7 mouse cellular contexts compared by ENCODE assay signal in genomic region chr11:48806856-48807562, GRCm38 (mm10). TPM values are rescaled to one million over a fixed set of nuclear protein-coding genes. Genes with fewer than 3 reads are reported as not detected.
DNase-seq lines count a peak whose midpoint lies in the region; ATAC-seq and TF ChIP-seq lines count a peak whose summit lies in the region.

No protein-coding gene starts in this region.

- peaks cover 90 to 98% of the 10 kb centered on the region in 2 experiments for H3K36me3 ChIP-seq in CH12.LX (replicated peaks in 1 of 2; ENCODE audit: control insufficient read depth in 1 of 2, insufficient read depth in 1 of 2, low read length in 1 of 2)
- peaks cover 100% of the 10 kb centered on the region for H3K36me3 ChIP-seq in G1E (replicated peaks)
- H3K36me3 ChIP-seq in hindbrain, embryonic 14.5 days (replicated peaks; ENCODE audit: control insufficient read depth, insufficient read depth), result peaks cover 100% of the 10 kb centered on the region
- H3K36me3 ChIP-seq in liver, embryonic 14.5 days (replicated peaks; ENCODE audit: control insufficient read depth, insufficient read depth, low read depth), result peaks cover 80% of the 10 kb centered on the region

- no peak for ATAC-seq in G1E (ENCODE audit: extremely low read depth, insufficient number of reproducible peaks, low FRiP score, poor library complexity, severe bottlenecking)
- peak; percentile 1; the same call in 1 of the 2 replicates for ATAC-seq in hindbrain, embryonic 14.5 days (ENCODE audit: low FRiP score)
- peak; percentile 64 for ATAC-seq in liver, embryonic 14.5 days (ENCODE audit: insufficient read depth)
- ATAC-seq in monocyte, adult 5-6 weeks (replicated peaks; ENCODE audit: insufficient number of reproducible peaks, low FRiP score, low TSS enrichment, poor library complexity, severe bottlenecking), result no peak
- ATAC-seq in granulocyte monocyte progenitor cell, adult 5-6 weeks (replicated peaks; ENCODE audit: poor library complexity, severe bottlenecking), result no peak
- ATAC-seq in activated CD4-positive, CD25-positive, alpha-beta regulatory T cell, adult 4 months, result no peak

- in situ Hi-C loops in CH12.LX (cut with MboI; ENCODE audit: low pct_ligation_motif_present, low pct_unique_long_range_greater_than_20kb, low sequenced_read_pairs), result no loop called here

- TF ChIP-seq CTCF in CH12.LX (conservative IDR thresholded peaks at IDR 0.05 in 1 of 2, IDR thresholded peaks at IDR 0.05 in 1 of 2; ENCODE audit: low read depth in 2 of 2, low read length in 2 of 2) (no peak), G1E (IDR thresholded peaks at IDR 0.05; ENCODE audit: low read depth, low read length) (no peak)
- no peak for TF ChIP-seq CTCF in liver, embryonic 14.5 days (IDR thresholded peaks at IDR 0.05; ENCODE audit: low read depth)

- H3K9me3 ChIP-seq in CH12.LX (replicated peaks; ENCODE audit: low read length), result no peaks in the 10 kb centered on the region
- H3K9me3 ChIP-seq in G1E (replicated peaks), result no peaks in the 10 kb centered on the region
- H3K9me3 ChIP-seq in hindbrain, embryonic 14.5 days (ENCODE audit: control insufficient read depth, low read length), result no peaks in the 10 kb centered on the region
- H3K9me3 ChIP-seq in liver, embryonic 14.5 days (ENCODE audit: control insufficient read depth, low read length), result no peaks in the 10 kb centered on the region

- WGBS in hindbrain, embryonic 14.5 days, result 64% methylated on average over 21 of the region's 21 CpGs
- WGBS in liver, embryonic 14.5 days (ENCODE audit: insufficient replicate concordance), result 49% methylated on average over 21 of the region's 21 CpGs

- peaks cover 10 to 64% of the 10 kb centered on the region in 2 experiments for H3K4me1 ChIP-seq in CH12.LX (ENCODE audit: control insufficient read depth in 1 of 2, insufficient read depth in 2 of 2)
- peaks cover 76% of the 10 kb centered on the region for H3K4me1 ChIP-seq in G1E (ENCODE audit: insufficient read depth, low read depth, low read length)
- peaks cover 6% of the 10 kb centered on the region for H3K4me1 ChIP-seq in hindbrain, embryonic 14.5 days (replicated peaks; ENCODE audit: control insufficient read depth, insufficient read depth, low read length)
- H3K4me1 ChIP-seq in liver, embryonic 14.5 days (replicated peaks; ENCODE audit: control insufficient read depth in 2 of 2, insufficient read depth in 2 of 2, low read length in 1 of 2), result peaks cover 0 to 8% of the 10 kb centered on the region in 2 experiments

- no peak overlapping the region; the same call in 1 of the 2 replicates for H3K27ac ChIP-seq in CH12.LX (ENCODE audit: insufficient read depth, low read depth)
- H3K27ac ChIP-seq in hindbrain, embryonic 14.5 days, result no peak overlapping the region
- H3K27ac ChIP-seq in liver, embryonic 14.5 days, result no peak overlapping the region

- no peak overlapping the region for H3K9ac ChIP-seq in CH12.LX (ENCODE audit: insufficient read depth, low read depth)
- H3K9ac ChIP-seq in hindbrain, embryonic 14.5 days, result no peak overlapping the region
- no peak overlapping the region for H3K9ac ChIP-seq in liver, embryonic 14.5 days (replicated peaks)

- TF ChIP-seq EP300 in CH12.LX (IDR thresholded peaks at IDR 0.05; ENCODE audit: low read length), result no peak
- TF ChIP-seq EP300 in liver, embryonic 14.5 days (IDR thresholded peaks at IDR 0.05; ENCODE audit: low read depth), result no peak

- TF ChIP-seq POLR2A in CH12.LX (IDR thresholded peaks at IDR 0.05; ENCODE audit: low read depth, low read length), result peak; percentile 64

- H3K27me3 ChIP-seq in CH12.LX (replicated peaks), result no peaks in the 10 kb centered on the region
- no peaks in the 10 kb centered on the region for H3K27me3 ChIP-seq in G1E (ENCODE audit: insufficient read depth, low read length)
- H3K27me3 ChIP-seq in hindbrain, embryonic 14.5 days (ENCODE audit: control insufficient read depth, insufficient read depth, low read length), result no peaks in the 10 kb centered on the region
- no peaks in the 10 kb centered on the region for H3K27me3 ChIP-seq in liver, embryonic 14.5 days (ENCODE audit: control insufficient read depth, insufficient read depth, low read length)

- DNase-seq in CH12.LX (ENCODE audit: extremely low read depth), result no peak
- DNase-seq in G1E (ENCODE audit: low spot score), result no peak
- no peak for DNase-seq in hindbrain, embryonic 14.5 days (ENCODE audit: low spot score)
- DNase-seq in liver, embryonic 14.5 days (ENCODE audit: low read depth in 3 of 3, low spot score in 3 of 3), result no peak

- no peak overlapping the region for H3K4me2 ChIP-seq in CH12.LX (ENCODE audit: insufficient read depth, low read depth, poor library complexity, severe bottlenecking)
- no peak overlapping the region for H3K4me2 ChIP-seq in hindbrain, embryonic 14.5 days (replicated peaks)
- no peak overlapping the region for H3K4me2 ChIP-seq in liver, embryonic 14.5 days (ENCODE audit: low read depth)

- H3K4me3 ChIP-seq in CH12.LX (replicated peaks in 1 of 3; ENCODE audit: low read depth in 2 of 3, low read length in 2 of 3, poor library complexity in 1 of 3), result no peak overlapping the region
- peak overlapping the region; percentile 36; the same call in 1 of the 2 replicates for H3K4me3 ChIP-seq in G1E (ENCODE audit: low read depth, low read length)
- no peak overlapping the region for H3K4me3 ChIP-seq in hindbrain, embryonic 14.5 days (replicated peaks; ENCODE audit: low read length)
- no peak overlapping the region for H3K4me3 ChIP-seq in liver, embryonic 14.5 days (ENCODE audit: insufficient read depth in 1 of 2, low read depth in 2 of 2, low read length in 2 of 2)

- dilution Hi-C loops in CH12.LX (cut with MboI; ENCODE audit: extremely low pct_ligation_motif_present, extremely low pct_unique_long_range_greater_than_20kb, low sequenced_read_pairs), result no loop called here

- peaks cover 28% of the 10 kb centered on the region for H3K79me2 ChIP-seq in CH12.LX (replicated peaks; ENCODE audit: control insufficient read depth, extremely low read depth, insufficient read depth, poor library complexity, severe bottlenecking)

- no peak for TF ChIP-seq RAD21 in CH12.LX (IDR thresholded peaks at IDR 0.05; ENCODE audit: low read depth, low read length)

RNA-seq across cellular contexts. Expression of gene Rack1, which starts 6.9 kb away (rescaled TPM):
- total RNA-seq in CH12.LX (2012; rRNA removed), result 5,582 and 6,330 TPM in 2 replicates
- total RNA-seq in CH12.LX (2014; rRNA removed), result 4,885 and 5,265 TPM in 2 replicates
- 3,744 and 4,313 TPM in 2 replicates for polyA plus RNA-seq in CH12.LX (2012; ENCODE audit: insufficient read length, low read depth)
- total RNA-seq in G1E (2014; fragmentation: Nextera tagmentation), result 2,186 and 2,188 TPM in 2 replicates
- total RNA-seq in G1E (2017), result 1,964 and 2,298 TPM in 2 replicates
- polyA plus RNA-seq in G1E (2012), result 2,955 and 7,700 TPM in 2 replicates
- polyA plus RNA-seq in hindbrain, embryonic 14.5 days (2014; fragmentation: Nextera tagmentation; extraction: Ambion mirVana), result 418 and 454 TPM in 2 replicates
- polyA plus RNA-seq in liver, embryonic 14.5 days (2012; rRNA removed), result 1,100 and 1,184 TPM in 2 replicates
- 669 and 674 TPM in 2 replicates for polyA plus RNA-seq in liver, embryonic 14.5 days (2014; fragmentation: Nextera tagmentation; extraction: Ambion mirVana)
- total RNA-seq in monocyte, adult 5-6 weeks (2017), result 995 to 1,435 TPM (median 1,367 TPM) in 3 replicates
- 2,229 and 2,435 TPM in 2 replicates for total RNA-seq in granulocyte monocyte progenitor cell, adult 5-6 weeks (2014; fragmentation: Nextera tagmentation)
- 1,577 and 1,773 TPM in 2 replicates for total RNA-seq in granulocyte monocyte progenitor cell, adult 5-6 weeks (2017)
- 1,000 to 10,000 TPM; 1,417 to 1,752 TPM for polyA plus RNA-seq in activated CD4-positive, CD25-positive, alpha-beta regulatory T cell, adult 4 months (2017; shearing (Covaris generic))

RNA-seq across cellular contexts. Expression of gene Trim41, which starts 10.1 kb away (rescaled TPM):
- total RNA-seq in CH12.LX (2012; rRNA removed), result 30.2 and 36.0 TPM in 2 replicates
- 18.8 and 20.9 TPM in 2 replicates for total RNA-seq in CH12.LX (2014; rRNA removed)
- polyA plus RNA-seq in CH12.LX (2012; ENCODE audit: insufficient read length, low read depth), result 51.6 and 63.7 TPM in 2 replicates
- 13.8 and 20.2 TPM in 2 replicates for total RNA-seq in G1E (2014; fragmentation: Nextera tagmentation)
- total RNA-seq in G1E (2017), result 55.5 and 56.5 TPM in 2 replicates
- 50.4 and 56.6 TPM in 2 replicates for polyA plus RNA-seq in G1E (2012)
- polyA plus RNA-seq in hindbrain, embryonic 14.5 days (2014; fragmentation: Nextera tagmentation; extraction: Ambion mirVana), result 4.6 and 5.6 TPM in 2 replicates
- 8.2 and 9.2 TPM in 2 replicates for polyA plus RNA-seq in liver, embryonic 14.5 days (2012; rRNA removed)
- 1.0 and 1.3 TPM in 2 replicates for polyA plus RNA-seq in liver, embryonic 14.5 days (2014; fragmentation: Nextera tagmentation; extraction: Ambion mirVana)
- total RNA-seq in monocyte, adult 5-6 weeks (2017), result 52.9 to 85.7 TPM (median 59.4 TPM) in 3 replicates
- 17.1 and 24.2 TPM in 2 replicates for total RNA-seq in granulocyte monocyte progenitor cell, adult 5-6 weeks (2014; fragmentation: Nextera tagmentation)
- total RNA-seq in granulocyte monocyte progenitor cell, adult 5-6 weeks (2017), result 39.4 and 50.8 TPM in 2 replicates
- 1 to 10 TPM; 3.8 to 4.4 TPM for polyA plus RNA-seq in activated CD4-positive, CD25-positive, alpha-beta regulatory T cell, adult 4 months (2017; shearing (Covaris generic))

RNA-seq across cellular contexts. Expression of gene Trim7, which starts 18.9 kb away (rescaled TPM):
- total RNA-seq in CH12.LX (2012; rRNA removed), result 20.8 and 34.6 TPM in 2 replicates
- 9.2 and 9.5 TPM in 2 replicates for total RNA-seq in CH12.LX (2014; rRNA removed)
- polyA plus RNA-seq in CH12.LX (2012; ENCODE audit: insufficient read length, low read depth), result 11.6 and 15.1 TPM in 2 replicates
- 1.2 and 4.0 TPM in 2 replicates for total RNA-seq in G1E (2014; fragmentation: Nextera tagmentation)
- 2.3 and 3.0 TPM in 2 replicates for total RNA-seq in G1E (2017)
- polyA plus RNA-seq in G1E (2012), result 0.59 and 0.67 TPM in 2 replicates
- 1.7 and 2.5 TPM in 2 replicates for polyA plus RNA-seq in hindbrain, embryonic 14.5 days (2014; fragmentation: Nextera tagmentation; extraction: Ambion mirVana)
- polyA plus RNA-seq in liver, embryonic 14.5 days (2012; rRNA removed), result 0.09 and 0.23 TPM in 2 replicates
- 0.04 and 0.13 TPM in 2 replicates for polyA plus RNA-seq in liver, embryonic 14.5 days (2014; fragmentation: Nextera tagmentation; extraction: Ambion mirVana)
- 9.4 to 15.9 TPM (median 15.5 TPM) in 3 replicates for total RNA-seq in monocyte, adult 5-6 weeks (2017)
- total RNA-seq in granulocyte monocyte progenitor cell, adult 5-6 weeks (2014; fragmentation: Nextera tagmentation), result not detected in 2 replicates
- 0.30 and 0.41 TPM in 2 replicates for total RNA-seq in granulocyte monocyte progenitor cell, adult 5-6 weeks (2017)
- polyA plus RNA-seq in activated CD4-positive, CD25-positive, alpha-beta regulatory T cell, adult 4 months (2017; shearing (Covaris generic)), result 1 to 10 TPM in 1 of 2 experiments, under 1 TPM in 1; 0.52 to 1.1 TPM

RNA-seq across cellular contexts. Expression of gene Gm12184, which starts 19.4 kb away (rescaled TPM):
- total RNA-seq in CH12.LX (2012; rRNA removed) (6.8 and 7.1 TPM in 2 replicates), CH12.LX (2014; rRNA removed) (51.6 and 61.0 TPM in 2 replicates), G1E (2014; fragmentation: Nextera tagmentation) (22.1 and 22.5 TPM in 2 replicates), G1E (2017) (15.3 and 16.3 TPM in 2 replicates)
- polyA plus RNA-seq in CH12.LX (2012; ENCODE audit: insufficient read length, low read depth) (5.6 and 17.1 TPM in 2 replicates), G1E (2012) (47.2 and 49.5 TPM in 2 replicates)
- polyA plus RNA-seq in hindbrain, embryonic 14.5 days (2014; fragmentation: Nextera tagmentation; extraction: Ambion mirVana), result 1.6 and 2.4 TPM in 2 replicates
- polyA plus RNA-seq in liver, embryonic 14.5 days (2012; rRNA removed), result 9.6 and 12.4 TPM in 2 replicates
- polyA plus RNA-seq in liver, embryonic 14.5 days (2014; fragmentation: Nextera tagmentation; extraction: Ambion mirVana), result 1.6 and 2.8 TPM in 2 replicates
- 7.5 to 29.4 TPM (median 12.2 TPM) in 3 replicates for total RNA-seq in monocyte, adult 5-6 weeks (2017)
- total RNA-seq in granulocyte monocyte progenitor cell, adult 5-6 weeks (2014; fragmentation: Nextera tagmentation), result 2.9 and 10.5 TPM in 2 replicates
- total RNA-seq in granulocyte monocyte progenitor cell, adult 5-6 weeks (2017), result 14.2 and 35.9 TPM in 2 replicates
- 1 to 10 TPM; 3.0 to 3.1 TPM for polyA plus RNA-seq in activated CD4-positive, CD25-positive, alpha-beta regulatory T cell, adult 4 months (2017; shearing (Covaris generic))

Comparison
In these comparisons a context has a peak if more than half of its experiments do, and no peak if none do; other contexts are left out.
1. ATAC-seq: peak in hindbrain, embryonic 14.5 days (single experiment) and liver, embryonic 14.5 days (single experiment); none in G1E (single experiment), monocyte, adult 5-6 weeks (single experiment), granulocyte monocyte progenitor cell, adult 5-6 weeks (single experiment) and activated CD4-positive, CD25-positive, alpha-beta regulatory T cell, adult 4 months (single experiment).